Mouse (Mus musculus) limb, embryonic 13.5 days (tissue): Measurements from ENCODE around the gene Hmbs. TPM values are rescaled to one million over a fixed set of nuclear protein-coding genes. Genes with fewer than 3 reads are reported as not detected.
A peak's percentile ranks its signal among the peaks of the same experiment; 100 is the strongest.

ENCODE experiments used
- ATAC-seq: fragments of 200-750 bp; cut with Nextera tagmentation; 2 replicates; pipeline ENCODE4 v1.8.0; 2017; ENCODE audit warnings: low read depth, moderate number of reproducible peaks, moderate TSS enrichment; ENCODE audit not compliant: low FRiP score
- H3K27ac ChIP-seq: fragments of 300-500 bp; sonication (generic); 2 replicates; pipeline ENCODE4 v1.5.1; 2015; ENCODE audit warnings: inconsistent platforms, mild to moderate bottlenecking, moderate library complexity
- H3K27me3 ChIP-seq: fragments of 300-500 bp; sonication (generic); 2 replicates; pipeline ENCODE4 v1.6.1; 2015; ENCODE audit warnings: mild to moderate bottlenecking, inconsistent platforms
- H3K36me3 ChIP-seq: fragments of 300-500 bp; sonication (generic); 2 replicates; pipeline ENCODE4 v1.6.1; 2015; ENCODE audit warnings: inconsistent platforms, mild to moderate bottlenecking, moderate library complexity
- H3K4me1 ChIP-seq: fragments of 300-500 bp; sonication (generic); 2 replicates; pipeline ENCODE4 v1.6.1; 2015; ENCODE audit warnings: inconsistent platforms
- H3K4me2 ChIP-seq: fragments of 300-500 bp; sonication (generic); replicated peaks from 2 replicates; pipeline ENCODE4 v1.6.1; 2015; ENCODE audit warnings: inconsistent platforms, mild to moderate bottlenecking, moderate library complexity
- H3K4me3 ChIP-seq: fragments of 300-500 bp; sonication (generic); 2 replicates; pipeline ENCODE4 v1.5.1; 2015; ENCODE audit warnings: moderate library complexity, mild to moderate bottlenecking, inconsistent platforms
- H3K9ac ChIP-seq: fragments of 300-500 bp; sonication (generic); 2 replicates; pipeline ENCODE4 v1.6.1; 2015; ENCODE audit warnings: mild to moderate bottlenecking, inconsistent platforms
- H3K9me3 ChIP-seq: fragments of 300-500 bp; sonication (generic); 2 replicates; pipeline ENCODE4 v1.6.1; 2016; ENCODE audit warnings: inconsistent platforms
- WGBS: fragments of 180-500 bp; shearing (Covaris S2); methylation state at CpG from one replicate; pipeline ENCODE4 v1.1.7; 2015; 5-methylcytosine and 5-hydroxymethylcytosine counted together
- polyA plus RNA-seq: library from polyadenylated mRNA; unstranded; fragments of >200 nt; fragmentation: Nextera tagmentation; extraction: Ambion mirVana; gene quantifications from 2 replicates; pipeline ENCODE4 v1.2.1, GENCODE M21; 2015

Hmbs gene
- polyA plus RNA-seq, 1 experiment from 2014 or later, result 111 TPM

DNA sequence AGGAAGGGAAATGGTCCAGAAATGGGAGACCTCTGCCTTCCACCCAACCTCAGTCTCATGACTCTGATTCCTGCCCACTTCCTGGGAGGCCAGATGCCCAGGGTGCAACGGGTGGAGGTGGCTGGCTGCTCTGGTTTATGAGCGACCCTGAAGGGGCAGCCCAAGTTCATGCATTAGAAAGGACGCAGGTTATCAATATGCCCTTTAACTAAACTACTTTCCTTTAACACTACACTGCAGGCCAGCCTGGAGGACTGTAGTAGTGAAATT, 25.3 kb downstream of the Hmbs start:
- Histone ChIP-seq H3K9ac (peak overlapping the region; percentile 90), H3K27ac (no peak overlapping the region), H3K4me2 (peak overlapping the region; percentile 96), H3K27me3 (0 out of 2 replicates have a peak, but pooled peaks cover 3% of the 10 kb centered on the region), H3K4me3 (peak overlapping the region; percentile 93), H3K9me3 (no peaks in the 10 kb centered on the region), H3K36me3 (peaks cover 34% of the 10 kb centered on the region), H3K4me1 (peaks cover 25% of the 10 kb centered on the region)
- WGBS, result 32% methylated on average over 3 of the region's 3 CpGs
- ATAC-seq, result no peak

- peaks cover 25% of the 10 kb centered on the region for H3K4me1 ChIP-seq
- peak overlapping the region; percentile 93 for H3K4me3 ChIP-seq
- H3K36me3 ChIP-seq, result peaks cover 39% of the 10 kb centered on the region
- H3K27ac ChIP-seq, result no peak overlapping the region
- WGBS, result 77% methylated on average over 5 of the region's 5 CpGs
- no peak for ATAC-seq
- H3K9ac ChIP-seq, result peak overlapping the region; percentile 90
- 0 out of 2 replicates have a peak, but pooled peaks cover 3% of the 10 kb centered on the region for H3K27me3 ChIP-seq
- no peaks in the 10 kb centered on the region for H3K9me3 ChIP-seq
- peak overlapping the region; percentile 96 for H3K4me2 ChIP-seq
Observed at GRCm38 (mm10) chr9:44318076-44318825, 25.8 kb downstream of the Hmbs start.

DNA sequence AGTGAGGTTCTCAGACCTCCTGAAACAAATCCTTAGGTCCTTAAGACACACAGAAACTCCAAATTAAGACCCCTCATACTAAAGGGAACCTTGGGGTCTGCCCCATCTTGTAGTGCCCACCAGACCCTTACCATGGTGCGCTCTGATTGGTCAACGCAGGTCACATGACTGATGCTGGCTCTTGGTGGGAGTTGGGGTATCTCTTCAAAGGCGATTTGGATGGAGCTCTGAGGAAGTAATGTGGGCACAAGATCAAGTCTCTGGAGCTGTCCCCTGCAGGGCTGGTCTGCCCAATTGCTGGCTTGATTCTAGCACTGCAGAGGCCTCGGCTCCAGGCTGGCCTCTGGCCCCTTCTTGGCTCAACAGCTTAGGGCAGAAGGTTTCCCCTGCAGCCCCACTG, 26.6 kb downstream of the Hmbs start:
- H3K4me2 ChIP-seq, result no peak overlapping the region
- H3K27me3 ChIP-seq, result 0 out of 2 replicates have a peak, but pooled peaks cover 3% of the 10 kb centered on the region
- no peaks in the 10 kb centered on the region for H3K9me3 ChIP-seq
- H3K9ac ChIP-seq, result no peak overlapping the region
- no peak overlapping the region for H3K27ac ChIP-seq
- no peak overlapping the region for H3K4me3 ChIP-seq
- 66% methylated on average over 4 of the region's 4 CpGs for WGBS
- H3K4me1 ChIP-seq, result peaks cover 25% of the 10 kb centered on the region
- peaks cover 47% of the 10 kb centered on the region for H3K36me3 ChIP-seq
- no peak for ATAC-seq

- H3K27ac ChIP-seq, result no peak overlapping the region
- H3K4me3 ChIP-seq, result no peak overlapping the region
- H3K36me3 ChIP-seq, result peaks cover 57% of the 10 kb centered on the region
- 0 out of 2 replicates have a peak, but pooled peaks cover 3% of the 10 kb centered on the region for H3K27me3 ChIP-seq
- no peak overlapping the region; the same call in 1 of the 2 replicates for H3K9ac ChIP-seq
- H3K4me2 ChIP-seq, result no peak overlapping the region
- 93% methylated on average over 18 of the region's 18 CpGs for WGBS
- peaks cover 27% of the 10 kb centered on the region for H3K4me1 ChIP-seq
- no peaks in the 10 kb centered on the region for H3K9me3 ChIP-seq
- ATAC-seq, result no peak
Observed at GRCm38 (mm10) chr9:44314910-44315309, 29.1 kb downstream of the Hmbs start.

GRCm38 (mm10) chr9:44314257-44314547, 29.8 kb downstream of the Hmbs start:
- ATAC-seq, result no peak
- Histone ChIP-seq H3K36me3 (peaks cover 57% of the 10 kb centered on the region), H3K9ac (no peak overlapping the region), H3K4me1 (peaks cover 24% of the 10 kb centered on the region), H3K27me3 (0 out of 2 replicates have a peak, but pooled peaks cover 3% of the 10 kb centered on the region), H3K9me3 (no peaks in the 10 kb centered on the region), H3K4me2 (no peak overlapping the region), H3K4me3 (no peak overlapping the region), H3K27ac (no peak overlapping the region)
- WGBS, result 75% methylated on average over 4 of the region's 4 CpGs

- no peak overlapping the region for H3K27ac ChIP-seq
- no peak overlapping the region for H3K9ac ChIP-seq
- H3K4me3 ChIP-seq, result no peak overlapping the region
- H3K4me1 ChIP-seq, result peaks cover 18% of the 10 kb centered on the region
- ATAC-seq, result no peak
- no peak overlapping the region for H3K4me2 ChIP-seq
- WGBS, result 74% methylated on average over 19 of the region's 19 CpGs
- no peaks in the 10 kb centered on the region for H3K9me3 ChIP-seq
- 0 out of 2 replicates have a peak, but pooled peaks cover 1% of the 10 kb centered on the region for H3K27me3 ChIP-seq
- peaks cover 57% of the 10 kb centered on the region for H3K36me3 ChIP-seq
Observed at GRCm38 (mm10) chr9:44313476-44314256, 30.4 kb downstream of the Hmbs start.

- WGBS, result 12% methylated on average over 27 of the region's 27 CpGs
- H3K9ac ChIP-seq, result peak overlapping the region; percentile 48
Observed at GRCm38 (mm10) chr9:44311136-44312134, 32.6 kb downstream of the Hmbs start.

GRCm38 (mm10) chr9:44310750-44311135, 33.3 kb downstream of the Hmbs start:
- Histone ChIP-seq H3K4me1 (0 out of 2 replicates have a peak, but pooled peaks cover 7% of the 10 kb centered on the region), H3K36me3 (peaks cover 43% of the 10 kb centered on the region), H3K27ac (no peak overlapping the region), H3K4me2 (peak overlapping the region; percentile 30), H3K9me3 (no peaks in the 10 kb centered on the region), H3K27me3 (no peaks in the 10 kb centered on the region), H3K4me3 (no peak overlapping the region), H3K9ac (peak overlapping the region; percentile 48; the same call in 1 of the 2 replicates)
- ATAC-seq, result no peak
- WGBS, result 34% methylated on average over 10 of the region's 10 CpGs

More at GRCm38 (mm10) chr9:44311136-44312134, 32.6 kb downstream of the Hmbs start:
- H3K4me2 ChIP-seq, result peak overlapping the region; percentile 30
- H3K4me3 ChIP-seq, result no peak overlapping the region
- H3K36me3 ChIP-seq, result peaks cover 50% of the 10 kb centered on the region
- H3K9me3 ChIP-seq, result no peaks in the 10 kb centered on the region
- no peaks in the 10 kb centered on the region for H3K27me3 ChIP-seq
- ATAC-seq, result 0 out of 2 replicates have a peak, but pooled peaks have one; percentile 28
- 0 out of 2 replicates have a peak, but pooled peaks cover 7% of the 10 kb centered on the region for H3K4me1 ChIP-seq
- no peak overlapping the region for H3K27ac ChIP-seq

GRCm38 (mm10) chr9:44309756-44310155, 34.3 kb downstream of the Hmbs start:
- Histone ChIP-seq H3K4me2 (no peak overlapping the region), H3K9ac (no peak overlapping the region), H3K36me3 (peaks cover 33% of the 10 kb centered on the region), H3K27me3 (no peaks in the 10 kb centered on the region), H3K27ac (no peak overlapping the region), H3K4me3 (no peak overlapping the region), H3K4me1 (peaks cover 9% of the 10 kb centered on the region), H3K9me3 (no peaks in the 10 kb centered on the region)
- 64% methylated on average over 3 of the region's 3 CpGs for WGBS
- ATAC-seq, result no peak

DNA sequence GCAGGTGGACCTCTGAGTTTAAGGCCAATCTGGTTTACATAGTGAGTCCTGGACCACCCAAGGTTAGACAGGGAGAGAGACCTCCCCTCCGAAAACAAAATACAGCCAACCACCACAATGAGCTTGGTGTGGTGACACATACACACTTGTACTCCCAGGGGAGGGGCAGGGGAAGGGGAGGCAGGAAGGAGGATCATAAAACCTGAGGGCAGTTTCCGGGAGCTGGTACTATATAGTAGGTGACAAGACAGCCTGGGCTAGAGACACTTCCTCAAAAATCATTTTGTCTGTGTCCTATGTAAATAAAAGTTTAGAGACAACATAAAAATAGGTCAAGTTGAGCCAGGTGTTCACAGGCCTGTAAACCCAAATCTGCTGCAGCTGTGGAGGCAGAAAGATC, 36.8 kb downstream of the Hmbs start:
- 67% methylated on average over 2 of the region's 2 CpGs for WGBS
- Histone ChIP-seq H3K36me3 (peaks cover 18% of the 10 kb centered on the region), H3K27me3 (no peaks in the 10 kb centered on the region), H3K9ac (no peak overlapping the region), H3K4me2 (no peak overlapping the region), H3K4me3 (no peak overlapping the region), H3K4me1 (peaks cover 23% of the 10 kb centered on the region), H3K27ac (no peak overlapping the region), H3K9me3 (no peaks in the 10 kb centered on the region)
- no peak for ATAC-seq

DNA sequence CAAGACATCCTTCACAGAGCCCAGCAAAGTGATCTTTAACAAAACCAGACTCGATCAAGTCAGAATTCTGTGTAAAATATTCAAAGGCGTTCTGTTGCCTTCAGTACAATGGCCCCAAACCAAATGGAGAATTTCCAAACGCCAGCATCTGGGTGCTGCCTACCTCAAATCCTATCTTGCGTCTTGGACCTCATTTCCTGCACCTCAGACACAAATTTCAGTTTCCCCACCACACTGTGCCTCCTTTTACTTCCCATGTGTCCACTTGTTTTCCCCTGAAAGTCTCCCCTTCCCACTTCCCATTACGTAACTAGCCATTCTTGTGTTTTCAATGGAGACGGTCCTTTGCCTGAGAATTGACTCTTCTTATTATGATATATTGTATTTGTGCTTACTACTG, 37.5 kb downstream of the Hmbs start:
- no peaks in the 10 kb centered on the region for H3K27me3 ChIP-seq
- H3K36me3 ChIP-seq, result peaks cover 25% of the 10 kb centered on the region
- H3K4me2 ChIP-seq, result no peak overlapping the region
- H3K4me1 ChIP-seq, result peaks cover 21% of the 10 kb centered on the region
- H3K9ac ChIP-seq, result no peak overlapping the region
- H3K27ac ChIP-seq, result no peak overlapping the region
- no peak for ATAC-seq
- no peaks in the 10 kb centered on the region for H3K9me3 ChIP-seq
- WGBS, result 89% methylated on average over 6 of the region's 6 CpGs
- H3K4me3 ChIP-seq, result no peak overlapping the region
